ENCODE assay signal across 7 mouse cellular contexts in the genomic region with DNA sequence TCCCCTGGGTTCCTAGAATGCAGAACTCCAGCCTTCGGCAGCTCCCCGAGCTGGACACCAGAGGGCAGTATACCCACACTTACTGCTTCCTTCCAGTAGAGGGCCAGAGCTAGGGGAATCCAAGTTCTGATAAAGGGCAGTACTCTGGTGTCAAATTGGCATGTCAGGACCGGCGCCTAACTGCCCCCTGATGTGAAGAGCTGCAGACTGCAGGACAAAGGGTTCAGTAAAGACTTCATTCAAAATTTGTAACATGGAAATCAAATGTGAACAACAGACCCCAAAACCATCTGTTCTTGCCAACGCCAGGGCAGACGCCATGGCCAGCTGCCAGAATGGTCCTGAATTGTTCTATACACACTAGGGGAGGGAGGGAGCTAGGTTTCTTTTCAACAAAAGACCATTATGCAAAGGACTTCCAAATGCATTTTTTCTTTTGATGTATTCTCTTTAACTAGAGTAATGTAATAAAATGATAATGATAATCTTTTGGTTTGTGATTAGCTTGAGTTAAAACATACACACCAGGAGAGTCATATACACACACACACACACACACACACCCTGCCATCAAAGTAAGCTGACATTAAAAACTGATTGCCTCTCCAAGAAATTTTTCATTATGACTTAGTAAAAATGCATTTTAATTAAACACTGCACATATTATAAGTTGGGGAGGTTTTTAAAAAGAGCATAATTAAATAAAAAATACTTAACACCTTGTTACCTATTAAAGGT.
DNase-seq lines count a peak whose midpoint lies in the region; ATAC-seq and TF ChIP-seq lines count a peak whose summit lies in the region.

No protein-coding gene starts in this region.

- TF ChIP-seq POLR2A in spleen, adult 2 months (IDR thresholded peaks at IDR 0.05; ENCODE audit: low read depth, low read length), result no peak

- no peaks in the 10 kb centered on the region for H3K27me3 ChIP-seq in intestine, embryonic 16.5 days (replicated peaks; ENCODE audit: control insufficient read depth, insufficient read depth, low read length)
- no peaks in the 10 kb centered on the region for H3K27me3 ChIP-seq in midbrain, embryonic 14.5 days (ENCODE audit: control insufficient read depth, insufficient read depth, low read length)
- H3K27me3 ChIP-seq in spleen, adult 2 months (ENCODE audit: control insufficient read depth, insufficient read depth, low read length), result no peaks in the 10 kb centered on the region

- no peaks in the 10 kb centered on the region for H3K4me1 ChIP-seq in intestine, embryonic 16.5 days (ENCODE audit: control insufficient read depth, insufficient read depth, low read length)
- H3K4me1 ChIP-seq in midbrain, embryonic 14.5 days (ENCODE audit: control insufficient read depth, insufficient read depth, low read length), result no peaks in the 10 kb centered on the region
- H3K4me1 ChIP-seq in spleen, adult 2 months (ENCODE audit: control insufficient read depth, insufficient read depth, insufficient read length), result no peaks in the 10 kb centered on the region

- H3K4me3 ChIP-seq in intestine, embryonic 16.5 days (ENCODE audit: low read length), result no peak overlapping the region
- no peak overlapping the region for H3K4me3 ChIP-seq in midbrain, embryonic 14.5 days (replicated peaks; ENCODE audit: low read depth, low read length)
- no peak overlapping the region for H3K4me3 ChIP-seq in spleen, adult 2 months (ENCODE audit: extremely low read depth, insufficient read depth, insufficient read length)

- H3K4me2 ChIP-seq in intestine, embryonic 16.5 days (ENCODE audit: low read depth, low read length), result no peak overlapping the region
- peak overlapping the region; percentile 29; the same call in 1 of the 2 replicates for H3K4me2 ChIP-seq in midbrain, embryonic 14.5 days (ENCODE audit: low read length)

- peak; percentile 61; the same call in 1 of the 2 replicates for TF ChIP-seq CTCF in spleen, adult 2 months (IDR thresholded peaks at IDR 0.05; ENCODE audit: extremely low read depth, insufficient read depth, insufficient read length, insufficient replicate concordance)

- ATAC-seq in intestine, embryonic 16.5 days, result peak; percentile 38; the same call in 1 of the 2 replicates
- ATAC-seq in midbrain, embryonic 14.5 days (ENCODE audit: low FRiP score, low TSS enrichment), result peak; percentile 86

- no peaks in the 10 kb centered on the region for H3K9me3 ChIP-seq in intestine, embryonic 16.5 days (ENCODE audit: control insufficient read depth, low read length)
- no peaks in the 10 kb centered on the region for H3K9me3 ChIP-seq in midbrain, embryonic 14.5 days (ENCODE audit: control insufficient read depth, low read length)

- DNase-seq in adrenal gland, adult (ENCODE audit: inconsistent age in 2 of 2, low spot score in 1 of 2), result peak; percentile 40 to 87
- peak; percentile 78 for DNase-seq in embryo, embryonic 10 days (ENCODE audit: low spot score)
- DNase-seq in gastrocnemius, postnatal 25 days, result peak; percentile 40
- peak; percentile 42 to 76 for DNase-seq in left cerebral cortex, postnatal 14 days (ENCODE audit: low spot score in 2 of 2)
- peak; percentile 85 for DNase-seq in midbrain, embryonic 14.5 days
- peak in 1 of 2 experiments; percentile 10 for DNase-seq in spleen, adult 2 months (ENCODE audit: low read depth in 1 of 2, low spot score in 2 of 2)

- intact Hi-C loops in left cerebral cortex, postnatal 14 days (cut with DNase I), result loop anchor here (2.0 to 5.0 kb wide), 2 partner anchors 199 to 264 kb away; no protein-coding TSS in a partner anchor

- no peak overlapping the region for H3K9ac ChIP-seq in intestine, embryonic 16.5 days (ENCODE audit: low read depth, low read length)
- no peak overlapping the region for H3K9ac ChIP-seq in midbrain, embryonic 14.5 days (replicated peaks; ENCODE audit: low read length)

- H3K36me3 ChIP-seq in intestine, embryonic 16.5 days (ENCODE audit: control insufficient read depth, insufficient read depth, low read length), result no peaks in the 10 kb centered on the region
- H3K36me3 ChIP-seq in midbrain, embryonic 14.5 days (ENCODE audit: control insufficient read depth, insufficient read depth, low read length), result no peaks in the 10 kb centered on the region
- no peaks in the 10 kb centered on the region for H3K36me3 ChIP-seq in spleen, adult 2 months (ENCODE audit: control insufficient read depth, insufficient read depth, low read length)

- no peak overlapping the region for H3K27ac ChIP-seq in intestine, embryonic 16.5 days (ENCODE audit: low read length)
- no peak overlapping the region for H3K27ac ChIP-seq in midbrain, embryonic 14.5 days (replicated peaks; ENCODE audit: low read depth, low read length)
- H3K27ac ChIP-seq in spleen, adult 2 months (ENCODE audit: insufficient read depth, low read length), result no peak overlapping the region

- 26% methylated on average over 6 of the region's 6 CpGs for WGBS in intestine, embryonic 16.5 days
- 27% methylated on average over 6 of the region's 6 CpGs for WGBS in midbrain, embryonic 14.5 days
- WGBS in spleen, adult 2 months, result 46% methylated on average over 6 of the region's 6 CpGs
